Mouse (Mus musculus) erythroblast, embryonic 14.5 days (primary cell): Measurements from ENCODE around the gene Cpn1.

ENCODE experiments used
- GATA1 ChIP-seq: IDR thresholded peaks from 2 replicates; pipeline ENCODE4 v1.6.1; 2012; ENCODE audit warnings: low read length, inconsistent platforms, mixed read lengths
- TAL1 ChIP-seq: IDR thresholded peaks from 3 replicates; pipeline ENCODE4 v1.6.1; 2012; ENCODE audit warnings: low read length, inconsistent platforms, mixed read lengths

DNA sequence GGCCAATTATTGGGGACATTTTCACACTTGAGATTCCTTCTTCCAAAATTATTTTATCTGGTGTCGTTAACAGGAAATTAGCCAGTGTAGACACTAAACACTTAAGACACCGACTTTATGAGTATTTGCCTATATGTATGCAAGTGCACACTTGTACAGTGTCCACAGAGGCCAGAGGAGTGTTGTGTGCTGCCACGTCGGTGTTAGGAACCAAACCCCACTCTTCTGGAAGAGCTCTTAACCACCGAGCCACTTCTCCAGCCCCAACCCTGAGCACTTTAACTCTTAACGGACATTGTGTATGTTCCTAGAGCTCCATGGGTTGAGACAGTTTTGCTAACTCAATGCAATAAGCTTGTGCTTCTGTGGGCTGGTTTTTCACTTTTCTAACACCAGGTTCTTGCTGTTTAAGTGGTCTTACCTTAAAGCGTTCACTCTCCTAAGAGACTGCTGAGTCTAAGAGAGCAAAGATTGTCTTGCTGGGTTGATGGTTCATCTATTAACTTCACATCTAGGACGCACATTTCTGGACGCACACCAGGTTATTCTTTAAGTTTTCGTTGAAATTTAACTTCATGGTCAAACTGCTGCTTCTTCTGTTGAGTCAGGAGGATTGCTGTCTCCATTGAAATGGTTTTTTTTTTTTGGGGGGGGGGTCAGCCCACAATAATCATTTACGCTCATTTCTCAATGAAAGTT is 45.8 kb upstream of the Cpn1 start:
- TF ChIP-seq TAL1 (no peak), GATA1 (no peak)
